Mouse (Mus musculus): ENCODE results near the gene Klc3. TPM values are rescaled to one million over a fixed set of nuclear protein-coding genes. Genes with fewer than 3 reads are reported as not detected.

Klc3 gene
- polyA plus RNA-seq, 1 experiment from 2014 or later, result 2.3 TPM

GRCm38 (mm10) chr7:19359892-19360641, 43.8 kb downstream of the Klc3 start:
- ATAC-seq (ENCODE audit: low FRiP score) (peak; percentile 77), DNase-seq (ENCODE audit: low spot score) (peak; percentile 85)
- Histone ChIP-seq H3K27ac (ENCODE audit: low read depth, low read length) (peak overlapping the region; percentile 7; the same call in 1 of the 2 replicates), H3K9ac (ENCODE audit: low read depth, low read length) (peak overlapping the region; percentile 59), H3K4me2 (replicated peaks; ENCODE audit: low read depth, low read length) (peak overlapping the region; percentile 96), H3K36me3 (ENCODE audit: control insufficient read depth, insufficient read depth, low read length) (peaks cover 6% of the 10 kb centered on the region; the same call in 1 of the 2 replicates), H3K9me3 (ENCODE audit: control insufficient read depth, low read length) (no peaks in the 10 kb centered on the region), H3K4me3 (ENCODE audit: low read depth, low read length) (peak overlapping the region; percentile 62), H3K4me1 (replicated peaks; ENCODE audit: control insufficient read depth, insufficient read depth, low read length) (peaks cover 15% of the 10 kb centered on the region; the same call in 1 of the 2 replicates), H3K27me3 (ENCODE audit: control insufficient read depth, insufficient read depth, low read length) (peaks cover 4% of the 10 kb centered on the region; the same call in 1 of the 2 replicates)
- under 1% methylated on average over 45 of the region's 45 CpGs for WGBS

DNA sequence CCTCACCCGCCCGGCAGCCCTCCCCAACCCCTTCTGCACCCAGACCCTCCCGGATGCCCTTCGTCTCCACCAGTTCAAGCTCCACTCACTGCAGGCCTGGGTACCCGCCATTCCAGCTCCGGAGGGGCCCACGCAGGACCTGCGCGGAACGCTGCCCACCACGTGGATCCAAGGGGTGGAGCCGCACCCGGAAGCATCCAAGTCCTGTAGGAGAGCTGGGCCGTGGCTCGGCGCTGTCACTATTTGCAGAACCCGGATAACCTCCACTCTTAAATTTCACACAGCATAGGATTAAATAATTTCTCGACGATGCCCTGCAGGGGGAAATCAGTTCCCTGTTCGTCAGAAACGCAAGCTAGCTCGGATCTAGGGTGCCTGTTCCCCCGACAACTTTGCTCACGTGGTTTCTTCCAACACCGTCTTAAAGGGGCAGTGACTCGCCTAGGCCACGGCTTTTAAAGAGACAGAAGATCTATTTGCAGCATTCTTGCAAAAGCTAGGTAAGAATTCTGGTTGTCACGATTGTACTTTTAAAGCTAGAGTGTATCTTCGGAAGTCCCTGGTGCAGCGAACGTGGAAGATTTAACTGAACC, 44.5 kb downstream of the Klc3 start, which contains the start of the genes Cd3eap and Ppp1r13l:
Gene Cd3eap (minus strand): TSS at position 185 of the 593 bp plus-strand sequence.
Gene Ppp1r13l (plus strand): TSS at position 451 of the 593 bp plus-strand sequence.
- under 1% methylated on average over 31 of the region's 31 CpGs for WGBS
- peak within 1 kb of the TSS; percentile 17; the same call in 1 of the 2 replicates for H3K27ac ChIP-seq (ENCODE audit: low read depth, low read length)

GRCm38 (mm10) chr7:19358634-19359033, 45.3 kb downstream of the Klc3 start:
- Histone ChIP-seq H3K9ac (ENCODE audit: low read depth, low read length) (peak overlapping the region; percentile 59), H3K4me3 (ENCODE audit: low read depth, low read length) (peak overlapping the region; percentile 62), H3K4me2 (replicated peaks; ENCODE audit: low read depth, low read length) (peak overlapping the region; percentile 96), H3K4me1 (replicated peaks; ENCODE audit: control insufficient read depth, insufficient read depth, low read length) (peaks cover 15% of the 10 kb centered on the region; the same call in 1 of the 2 replicates), H3K27me3 (ENCODE audit: control insufficient read depth, insufficient read depth, low read length) (peaks cover 4% of the 10 kb centered on the region; the same call in 1 of the 2 replicates), H3K27ac (ENCODE audit: low read depth, low read length) (no peak overlapping the region), H3K9me3 (ENCODE audit: control insufficient read depth, low read length) (no peaks in the 10 kb centered on the region), H3K36me3 (ENCODE audit: control insufficient read depth, insufficient read depth, low read length) (peaks cover 14% of the 10 kb centered on the region)
- DNase-seq (ENCODE audit: low spot score), result no peak
- 24% methylated on average over 13 of the region's 13 CpGs for WGBS
- no peak for ATAC-seq (ENCODE audit: low FRiP score)

More for the DNA sequence above, 44.5 kb downstream of the Klc3 start, which contains the start of the genes Cd3eap and Ppp1r13l:
- ATAC-seq (ENCODE audit: low FRiP score), result peak; percentile 68
- Histone ChIP-seq H3K4me1 (replicated peaks; ENCODE audit: control insufficient read depth, insufficient read depth, low read length) (peaks cover 15% of the 10 kb centered on the region; the same call in 1 of the 2 replicates), H3K36me3 (ENCODE audit: control insufficient read depth, insufficient read depth, low read length) (peaks cover 9% of the 10 kb centered on the region), H3K4me3 (ENCODE audit: low read depth, low read length) (peak within 1 kb of the TSS; percentile 62), H3K27me3 (ENCODE audit: control insufficient read depth, insufficient read depth, low read length) (peaks cover 4% of the 10 kb centered on the region; the same call in 1 of the 2 replicates), H3K4me2 (replicated peaks; ENCODE audit: low read depth, low read length) (peak within 1 kb of the TSS; percentile 96), H3K9me3 (ENCODE audit: control insufficient read depth, low read length) (no peaks in the 10 kb centered on the region), H3K9ac (ENCODE audit: low read depth, low read length) (peak within 1 kb of the TSS; percentile 59)
- DNase-seq (ENCODE audit: low spot score), result peak; percentile 86

DNA sequence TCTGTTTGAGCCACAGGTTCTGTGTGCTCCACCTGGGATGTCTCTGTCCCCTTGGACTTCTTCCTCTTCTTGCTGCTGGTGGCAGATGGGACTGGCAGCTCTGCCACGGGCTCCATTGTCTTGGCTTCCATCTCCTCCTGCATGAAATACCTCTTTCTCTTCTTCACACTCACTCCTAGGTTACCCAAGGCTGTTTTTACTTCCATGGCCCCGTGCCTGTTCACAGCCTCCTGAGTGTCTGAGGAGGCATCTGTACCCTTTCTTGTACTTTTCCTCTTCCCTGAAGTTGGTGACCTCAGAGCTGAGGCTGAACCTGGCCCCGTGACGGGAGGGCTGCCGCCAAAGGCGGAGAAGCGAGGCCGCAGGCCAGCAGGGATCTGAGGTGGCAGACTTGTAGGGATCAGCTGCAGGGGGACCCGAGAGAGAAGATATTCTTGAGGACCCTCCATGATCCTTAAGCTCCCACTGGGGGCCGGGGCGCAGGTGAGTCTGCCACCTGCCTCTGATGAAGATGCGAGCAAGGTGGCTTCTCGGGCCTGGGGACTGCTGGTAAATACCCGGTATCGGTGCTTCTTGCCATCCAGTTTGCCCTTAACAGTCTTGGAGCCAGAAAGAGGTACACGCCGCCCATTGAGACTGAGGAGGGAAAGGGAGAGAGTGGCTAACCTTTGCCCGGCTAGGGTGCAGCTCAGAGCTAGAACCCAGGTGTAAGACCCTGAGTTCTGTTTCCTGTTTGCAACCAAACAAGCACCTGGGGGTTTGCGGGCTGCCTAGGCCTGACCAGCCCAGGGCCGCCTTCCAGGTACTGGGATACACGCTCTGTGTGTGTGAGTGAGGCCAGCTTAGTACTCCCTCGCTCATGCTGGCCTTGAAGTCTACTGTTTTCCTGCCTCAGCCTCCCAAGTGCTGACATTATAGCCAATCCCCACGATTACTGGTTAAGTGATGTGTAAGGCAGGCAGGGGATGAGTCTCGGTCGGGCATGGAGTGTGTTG, 46.2 kb downstream of the Klc3 start:
- H3K27ac ChIP-seq (ENCODE audit: low read depth, low read length), result no peak overlapping the region
- no peak for DNase-seq (ENCODE audit: low spot score)
- H3K36me3 ChIP-seq (ENCODE audit: control insufficient read depth, insufficient read depth, low read length), result peaks cover 16% of the 10 kb centered on the region
- H3K4me1 ChIP-seq (replicated peaks; ENCODE audit: control insufficient read depth, insufficient read depth, low read length), result peaks cover 15% of the 10 kb centered on the region; the same call in 1 of the 2 replicates
- peaks cover 4% of the 10 kb centered on the region; the same call in 1 of the 2 replicates for H3K27me3 ChIP-seq (ENCODE audit: control insufficient read depth, insufficient read depth, low read length)
- peak overlapping the region; percentile 5; the same call in 1 of the 2 replicates for H3K4me3 ChIP-seq (ENCODE audit: low read depth, low read length)
- H3K9ac ChIP-seq (ENCODE audit: low read depth, low read length), result no peak overlapping the region
- peak overlapping the region; percentile 96; the same call in 1 of the 2 replicates for H3K4me2 ChIP-seq (replicated peaks; ENCODE audit: low read depth, low read length)
- no peak for ATAC-seq (ENCODE audit: low FRiP score)
- 92% methylated on average over 25 of the region's 25 CpGs for WGBS
- no peaks in the 10 kb centered on the region for H3K9me3 ChIP-seq (ENCODE audit: control insufficient read depth, low read length)

GRCm38 (mm10) chr7:19356311-19356710, 47.6 kb downstream of the Klc3 start:
- no peak overlapping the region for H3K4me2 ChIP-seq (replicated peaks; ENCODE audit: low read depth, low read length)
- DNase-seq (ENCODE audit: low spot score) (no peak), ATAC-seq (ENCODE audit: low FRiP score) (no peak)
- peaks cover 10% of the 10 kb centered on the region; the same call in 1 of the 2 replicates for H3K4me1 ChIP-seq (replicated peaks; ENCODE audit: control insufficient read depth, insufficient read depth, low read length)
- H3K27me3 ChIP-seq (ENCODE audit: control insufficient read depth, insufficient read depth, low read length), result peaks cover 3% of the 10 kb centered on the region; the same call in 1 of the 2 replicates
- H3K9me3 ChIP-seq (ENCODE audit: control insufficient read depth, low read length), result no peaks in the 10 kb centered on the region
- 71% methylated on average over 10 of the region's 10 CpGs for WGBS
- H3K4me3 ChIP-seq (ENCODE audit: low read depth, low read length), result no peak overlapping the region
- H3K36me3 ChIP-seq (ENCODE audit: control insufficient read depth, insufficient read depth, low read length), result peaks cover 16% of the 10 kb centered on the region
- H3K9ac ChIP-seq (ENCODE audit: low read depth, low read length), result no peak overlapping the region
- H3K27ac ChIP-seq (ENCODE audit: low read depth, low read length), result no peak overlapping the region

DNA sequence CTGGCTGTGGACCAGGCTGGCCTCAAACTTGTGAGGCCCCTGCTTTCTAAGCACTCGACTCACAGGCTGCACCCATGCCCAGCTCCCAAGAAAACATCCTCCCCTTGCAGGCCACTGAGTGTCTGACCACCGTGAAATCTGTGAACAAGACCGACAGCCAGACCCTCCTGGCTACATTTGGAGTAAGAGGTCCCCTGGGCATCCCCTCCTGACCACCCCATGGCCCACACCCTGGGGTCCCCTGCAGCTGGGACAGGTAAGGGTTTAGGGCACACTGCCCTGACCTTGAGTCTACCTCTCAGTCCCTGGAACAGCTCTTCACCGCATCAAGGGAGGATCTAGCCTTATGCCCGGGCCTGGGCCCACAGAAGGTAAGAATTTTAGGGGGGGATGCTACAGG, 48.9 kb downstream of the Klc3 start:
- no peaks in the 10 kb centered on the region for H3K27me3 ChIP-seq (ENCODE audit: control insufficient read depth, insufficient read depth, low read length)
- 88% methylated on average over 5 of the region's 5 CpGs for WGBS
- no peak overlapping the region for H3K4me2 ChIP-seq (replicated peaks; ENCODE audit: low read depth, low read length)
- peaks cover 20% of the 10 kb centered on the region for H3K36me3 ChIP-seq (ENCODE audit: control insufficient read depth, insufficient read depth, low read length)
- ATAC-seq (ENCODE audit: low FRiP score), result no peak
- no peak for DNase-seq (ENCODE audit: low spot score)
- H3K4me1 ChIP-seq (replicated peaks; ENCODE audit: control insufficient read depth, insufficient read depth, low read length), result 0 out of 2 replicates have a peak, but pooled peaks cover 4% of the 10 kb centered on the region
- no peak overlapping the region for H3K4me3 ChIP-seq (ENCODE audit: low read depth, low read length)
- no peak overlapping the region for H3K9ac ChIP-seq (ENCODE audit: low read depth, low read length)
- H3K27ac ChIP-seq (ENCODE audit: low read depth, low read length), result no peak overlapping the region
- H3K9me3 ChIP-seq (ENCODE audit: control insufficient read depth, low read length), result no peaks in the 10 kb centered on the region

GRCm38 (mm10) chr7:19350221-19350620, 53.7 kb downstream of the Klc3 start:
- 93% methylated on average over 7 of the region's 8 CpGs for WGBS
- ATAC-seq (ENCODE audit: low FRiP score) (no peak), DNase-seq (ENCODE audit: low spot score) (no peak)
- Histone ChIP-seq H3K4me1 (replicated peaks; ENCODE audit: control insufficient read depth, insufficient read depth, low read length) (no peaks in the 10 kb centered on the region), H3K4me2 (replicated peaks; ENCODE audit: low read depth, low read length) (no peak overlapping the region), H3K9ac (ENCODE audit: low read depth, low read length) (no peak overlapping the region), H3K27me3 (ENCODE audit: control insufficient read depth, insufficient read depth, low read length) (no peaks in the 10 kb centered on the region), H3K9me3 (ENCODE audit: control insufficient read depth, low read length) (no peaks in the 10 kb centered on the region), H3K4me3 (ENCODE audit: low read depth, low read length) (no peak overlapping the region), H3K27ac (ENCODE audit: low read depth, low read length) (no peak overlapping the region), H3K36me3 (ENCODE audit: control insufficient read depth, insufficient read depth, low read length) (peaks cover 14% of the 10 kb centered on the region)
